Mouse (Mus musculus): Measurements from ENCODE around the gene Gm26897. TPM values are rescaled to one million over a fixed set of nuclear protein-coding genes. Genes with fewer than 3 reads are reported as not detected.

The Gm26897 gene
- polyA plus RNA-seq, 1 experiment = not detected

DNA sequence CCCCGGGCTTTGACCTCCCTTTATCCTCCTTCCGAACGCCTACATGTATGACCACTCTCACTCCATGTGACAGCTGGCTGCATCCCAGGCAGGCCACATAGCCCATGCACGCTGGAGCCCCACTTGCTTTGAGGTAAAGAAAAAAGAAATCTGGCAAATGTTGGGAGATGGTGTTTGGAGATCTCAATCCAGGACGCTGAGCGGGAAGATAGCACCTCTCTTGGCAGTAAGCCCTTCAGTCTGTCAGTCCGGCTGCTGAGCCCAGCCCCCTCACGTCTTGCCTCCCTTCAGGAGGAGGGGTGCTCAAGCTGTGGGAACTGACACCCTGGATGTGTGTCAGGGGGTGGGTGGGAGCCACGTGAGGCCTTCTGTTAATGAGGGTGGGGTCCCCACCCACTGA lies 13.0 kb upstream of the Gm26897 start:
- Histone ChIP-seq H3K36me3 (replicated peaks; ENCODE audit: low read length) (no peaks in the 10 kb centered on the region), H3K27me3 (replicated peaks) (peaks cover 43% of the 10 kb centered on the region), H3K9me3 (no peaks in the 10 kb centered on the region), H3K4me1 (no peaks in the 10 kb centered on the region), H3K4me3 (replicated peaks) (no peak overlapping the region)
- TF ChIP-seq GATA1 (IDR thresholded peaks at IDR 0.05; ENCODE audit: borderline replicate concordance, low read length) (no peak), FLI1 (IDR thresholded peaks at IDR 0.05; ENCODE audit: low read length) (no peak)

DNA sequence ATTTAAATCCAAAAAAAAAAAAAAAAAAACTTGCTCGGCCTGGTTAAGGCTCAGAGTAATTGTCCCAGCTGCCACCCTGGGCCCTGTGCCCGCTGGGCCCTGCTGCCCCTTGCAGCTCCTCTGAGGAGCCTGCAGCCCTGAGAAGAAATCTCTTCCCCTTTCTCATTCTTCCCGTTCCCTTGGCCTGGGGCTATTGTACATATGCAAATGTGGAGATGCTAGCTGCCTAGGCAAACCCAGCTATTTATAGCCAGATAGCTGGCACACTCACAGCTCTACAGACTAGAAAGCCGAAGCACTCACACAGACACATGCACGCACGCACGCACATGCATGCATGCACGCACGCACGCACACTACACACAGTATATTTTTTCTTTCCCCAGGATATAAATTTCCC lies 9.0 kb upstream of the Gm26897 start:
- Histone ChIP-seq H3K4me3 (replicated peaks) (no peak overlapping the region), H3K27me3 (replicated peaks) (peaks cover 30% of the 10 kb centered on the region), H3K36me3 (replicated peaks; ENCODE audit: low read length) (no peaks in the 10 kb centered on the region), H3K4me1 (no peaks in the 10 kb centered on the region), H3K9me3 (peaks cover 10% of the 10 kb centered on the region)
- TF ChIP-seq GATA1 (IDR thresholded peaks at IDR 0.05; ENCODE audit: borderline replicate concordance, low read length) (no peak), FLI1 (IDR thresholded peaks at IDR 0.05; ENCODE audit: low read length) (no peak)

DNA sequence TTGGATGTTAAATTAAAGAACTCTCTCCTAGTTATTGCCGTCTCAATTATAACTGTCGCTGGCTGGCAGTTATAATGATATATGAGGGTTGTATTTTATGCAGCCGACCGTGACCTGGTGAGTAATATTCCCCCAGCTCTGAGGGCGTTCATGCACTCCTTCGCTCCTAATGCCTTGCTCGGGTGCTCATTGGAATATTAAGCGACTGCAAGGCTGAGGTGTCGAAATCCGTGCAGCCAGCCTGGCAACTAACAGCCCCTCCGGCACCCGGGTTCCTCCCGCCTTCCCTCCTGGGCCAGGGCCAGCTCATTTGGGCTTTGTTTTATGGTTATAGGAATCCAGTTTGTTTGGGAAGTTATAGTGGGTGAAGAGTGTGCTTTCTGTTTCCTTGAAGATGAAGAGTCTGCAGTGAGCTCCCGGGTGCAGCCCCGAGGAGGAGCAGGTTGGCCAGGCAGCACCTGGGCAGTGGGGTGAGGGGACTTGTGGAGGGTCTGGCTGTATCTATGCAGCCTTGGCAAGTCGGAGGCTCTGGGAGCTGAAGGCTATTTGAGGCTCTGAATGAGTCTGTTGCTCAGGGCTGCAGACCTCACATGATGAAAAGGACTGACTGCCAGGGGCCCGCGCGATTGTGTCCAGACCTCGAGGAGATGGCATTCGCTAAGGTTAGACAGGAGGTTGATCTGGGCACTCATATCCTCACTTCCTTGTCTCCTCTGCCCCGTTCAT lies 8.4 kb upstream of the Gm26897 start:
- Histone ChIP-seq H3K36me3 (replicated peaks; ENCODE audit: low read length) (no peaks in the 10 kb centered on the region), H3K9me3 (peaks cover 13% of the 10 kb centered on the region), H3K27me3 (replicated peaks) (peaks cover 30% of the 10 kb centered on the region), H3K4me3 (replicated peaks) (no peak overlapping the region), H3K4me1 (no peaks in the 10 kb centered on the region)
- TF ChIP-seq GATA1 (IDR thresholded peaks at IDR 0.05; ENCODE audit: borderline replicate concordance, low read length) (no peak), FLI1 (IDR thresholded peaks at IDR 0.05; ENCODE audit: low read length) (no peak)

DNA sequence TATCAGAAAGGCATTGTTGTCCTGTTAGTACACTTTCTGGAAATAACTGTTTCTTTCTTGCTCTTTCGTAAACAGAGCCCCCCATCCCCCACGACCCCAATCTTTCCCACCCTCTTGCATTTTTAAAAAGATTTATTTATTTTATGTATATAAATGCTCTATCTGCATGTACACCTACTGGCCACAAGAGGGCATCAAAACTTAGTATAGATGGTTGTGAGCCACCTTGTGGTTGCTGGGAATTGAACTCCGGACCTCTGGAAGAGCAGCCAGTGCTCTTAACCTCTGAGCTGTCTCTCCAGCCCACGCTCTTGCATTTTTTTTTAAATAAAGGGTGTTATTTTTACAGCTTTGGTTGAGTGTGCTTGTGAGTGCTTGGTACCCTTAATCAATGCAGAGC lies 5.3 kb upstream of the Gm26897 start:
- Histone ChIP-seq H3K4me1 (no peaks in the 10 kb centered on the region), H3K27me3 (replicated peaks) (peaks cover 23% of the 10 kb centered on the region), H3K9me3 (peaks cover 13% of the 10 kb centered on the region), H3K36me3 (replicated peaks; ENCODE audit: low read length) (no peaks in the 10 kb centered on the region), H3K4me3 (replicated peaks) (no peak overlapping the region)
- TF ChIP-seq GATA1 (IDR thresholded peaks at IDR 0.05; ENCODE audit: borderline replicate concordance, low read length) (no peak), FLI1 (IDR thresholded peaks at IDR 0.05; ENCODE audit: low read length) (no peak)

DNA sequence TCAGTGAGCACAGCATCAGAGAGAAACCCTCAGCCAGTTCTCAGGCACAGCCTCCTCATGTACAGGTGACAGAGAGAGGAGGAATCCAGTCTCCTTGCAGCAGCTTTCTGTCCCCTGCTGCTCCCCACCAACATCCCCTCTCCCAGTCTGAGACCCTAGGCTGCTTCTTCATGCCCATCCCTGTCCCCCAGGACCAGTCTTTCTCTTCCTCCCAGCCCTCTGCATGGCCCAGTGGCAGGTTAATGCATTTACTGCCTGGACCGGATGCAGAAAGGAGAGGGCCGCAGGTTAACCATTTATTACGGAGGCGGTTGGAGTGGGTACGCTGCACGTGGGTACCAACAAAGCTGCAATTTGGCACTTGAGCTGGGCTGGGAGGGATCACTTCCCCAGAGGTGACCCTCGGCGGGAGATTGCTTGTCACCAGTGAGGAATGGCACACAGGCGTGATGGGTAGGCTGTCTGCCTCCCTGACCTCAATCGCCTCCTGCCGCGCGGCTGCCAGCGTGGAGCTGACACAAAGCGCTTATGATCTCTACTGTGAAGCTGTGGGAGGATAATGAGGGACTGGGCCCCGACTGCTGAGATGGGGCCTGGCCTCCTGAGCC lies 3.1 kb upstream of the Gm26897 start:
- Histone ChIP-seq H3K27me3 (replicated peaks) (peaks cover 14% of the 10 kb centered on the region), H3K9me3 (peaks cover 13% of the 10 kb centered on the region), H3K4me1 (no peaks in the 10 kb centered on the region), H3K4me3 (replicated peaks) (no peak overlapping the region), H3K36me3 (replicated peaks; ENCODE audit: low read length) (no peaks in the 10 kb centered on the region)
- TF ChIP-seq FLI1 (IDR thresholded peaks at IDR 0.05; ENCODE audit: low read length) (no peak), GATA1 (IDR thresholded peaks at IDR 0.05; ENCODE audit: borderline replicate concordance, low read length) (no peak)

DNA sequence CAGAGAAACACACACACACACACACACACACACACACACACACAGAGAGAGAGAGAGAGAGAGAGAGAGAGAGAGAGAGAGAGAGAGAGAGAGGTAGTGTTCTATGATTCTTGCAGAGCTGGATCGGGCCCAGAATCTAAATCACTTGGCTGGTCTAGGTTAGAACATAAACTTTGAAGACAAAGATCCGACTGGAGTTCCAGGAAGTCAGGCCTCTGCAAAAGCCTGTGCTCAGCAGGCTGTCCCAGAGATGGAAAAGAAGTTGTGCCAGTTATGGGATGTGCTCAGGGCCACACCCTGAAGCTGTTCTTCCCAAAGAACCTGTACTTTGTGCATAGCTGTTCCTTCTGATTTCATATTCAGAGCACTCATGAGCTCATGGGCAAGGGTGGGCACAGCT lies 1.5 kb upstream of the Gm26897 start:
- Histone ChIP-seq H3K36me3 (replicated peaks; ENCODE audit: low read length) (no peaks in the 10 kb centered on the region), H3K4me1 (no peaks in the 10 kb centered on the region), H3K4me3 (replicated peaks) (no peak overlapping the region), H3K9me3 (peaks cover 13% of the 10 kb centered on the region), H3K27me3 (replicated peaks) (peaks cover 14% of the 10 kb centered on the region)
- TF ChIP-seq FLI1 (IDR thresholded peaks at IDR 0.05; ENCODE audit: low read length) (no peak), GATA1 (IDR thresholded peaks at IDR 0.05; ENCODE audit: borderline replicate concordance, low read length) (no peak)

DNA sequence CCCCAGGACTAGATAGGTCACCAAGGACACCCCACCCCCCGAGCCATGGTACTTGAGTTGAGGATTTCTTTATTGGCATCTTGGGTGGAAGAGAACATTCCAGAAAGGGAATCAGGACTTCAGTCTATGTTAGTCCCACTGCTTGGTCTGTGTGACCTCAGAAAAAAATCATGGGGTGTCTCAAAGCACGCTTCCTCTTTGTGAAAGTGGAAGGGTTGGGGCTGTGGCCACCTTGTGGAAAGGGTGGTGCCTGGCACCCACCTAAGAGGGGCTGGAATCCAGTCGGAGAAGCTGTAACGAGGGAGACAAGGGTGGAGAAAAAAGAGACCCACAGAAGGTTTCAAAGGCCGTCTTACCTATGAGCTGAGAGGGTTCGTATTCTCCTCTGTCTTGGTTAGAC lies 5.8 kb downstream of the Gm26897 start:
- Histone ChIP-seq H3K4me1 (no peaks in the 10 kb centered on the region), H3K4me3 (replicated peaks) (no peak overlapping the region), H3K9me3 (no peaks in the 10 kb centered on the region)

DNA sequence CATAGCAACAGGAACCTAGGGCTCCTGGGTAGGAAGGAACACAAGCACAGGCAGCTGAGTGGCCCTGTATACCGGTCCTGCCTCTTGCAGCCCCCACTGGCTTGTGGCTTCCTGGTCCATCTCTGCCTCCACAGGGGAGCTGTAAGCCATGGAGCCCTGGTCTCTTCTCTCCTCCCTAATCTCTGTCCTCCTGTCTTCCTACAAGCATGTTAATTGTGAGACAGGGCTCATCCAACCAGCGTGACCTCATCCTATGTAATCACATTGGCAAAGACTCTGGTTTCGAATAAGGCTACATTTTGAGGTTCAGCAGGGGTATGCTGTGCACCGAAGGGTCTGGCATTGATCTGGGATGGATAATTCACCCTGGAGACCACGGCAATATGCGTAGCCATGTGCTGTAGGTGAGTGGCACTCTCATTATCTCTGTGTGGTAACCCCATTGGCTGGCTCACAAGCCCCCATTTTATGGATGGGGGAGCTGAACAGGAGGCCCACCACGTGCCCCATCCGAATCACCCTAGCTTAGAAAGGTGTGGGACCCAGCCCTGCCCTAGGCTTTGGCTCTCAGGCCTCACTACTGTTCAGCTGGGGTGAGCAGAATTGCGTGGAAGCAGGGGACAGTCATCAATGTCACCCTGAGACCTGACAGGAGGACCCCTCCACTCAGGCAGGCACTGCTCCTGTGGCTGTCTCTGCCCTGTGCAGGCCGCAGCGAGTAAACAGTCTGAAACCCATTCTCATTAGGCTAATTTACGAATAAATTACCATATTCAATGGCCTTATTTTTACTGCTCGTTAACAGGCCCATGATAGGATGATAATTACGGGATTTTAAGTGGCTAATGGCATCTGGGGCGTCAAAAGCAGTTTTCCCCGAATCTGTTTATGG lies 6.9 kb downstream of the Gm26897 start:
- TF ChIP-seq FLI1 (IDR thresholded peaks at IDR 0.05; ENCODE audit: low read length) = no peak
- TF ChIP-seq GATA1 (IDR thresholded peaks at IDR 0.05; ENCODE audit: borderline replicate concordance, low read length) = no peak
- H3K9me3 ChIP-seq = no peaks in the 10 kb centered on the region
- H3K4me1 ChIP-seq = no peaks in the 10 kb centered on the region
- peaks cover 47% of the 10 kb centered on the region for H3K27me3 ChIP-seq (replicated peaks)
- no peak overlapping the region for H3K4me3 ChIP-seq (replicated peaks)
- H3K36me3 ChIP-seq (replicated peaks; ENCODE audit: low read length) = no peaks in the 10 kb centered on the region

More for the DNA sequence above, 5.8 kb downstream of the Gm26897 start:
- TF ChIP-seq FLI1 (IDR thresholded peaks at IDR 0.05; ENCODE audit: low read length) (no peak), GATA1 (IDR thresholded peaks at IDR 0.05; ENCODE audit: borderline replicate concordance, low read length) (no peak)
- no peaks in the 10 kb centered on the region for H3K36me3 ChIP-seq (replicated peaks; ENCODE audit: low read length)
- peaks cover 40% of the 10 kb centered on the region for H3K27me3 ChIP-seq (replicated peaks)

DNA sequence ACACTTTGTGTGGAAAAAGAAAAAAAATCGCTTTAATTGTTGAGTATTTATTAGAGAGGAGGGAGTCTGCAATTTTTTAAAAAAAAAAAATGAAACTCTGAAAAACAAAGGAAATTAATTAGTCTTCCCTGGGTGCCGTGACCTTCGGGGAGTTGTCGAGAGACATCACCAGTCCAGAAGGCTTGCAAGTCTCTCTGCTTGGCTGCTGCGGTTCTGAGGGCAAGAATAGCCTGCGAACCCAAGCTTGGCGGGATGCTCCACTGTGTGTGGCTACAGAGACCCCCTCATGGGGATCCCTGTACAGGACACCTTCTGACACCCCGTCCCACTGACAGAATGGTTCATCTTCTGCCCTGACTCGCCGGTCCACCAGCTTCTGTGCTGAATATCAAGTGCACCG lies 7.6 kb downstream of the Gm26897 start:
- no peak overlapping the region for H3K4me3 ChIP-seq (replicated peaks)
- H3K9me3 ChIP-seq = no peaks in the 10 kb centered on the region; the same call in 1 of the 2 replicates

More for the DNA sequence above, 7.6 kb downstream of the Gm26897 start:
- Histone ChIP-seq H3K4me1 (no peaks in the 10 kb centered on the region), H3K36me3 (replicated peaks; ENCODE audit: low read length) (no peaks in the 10 kb centered on the region), H3K27me3 (replicated peaks) (peaks cover 49% of the 10 kb centered on the region)
- no peak for TF ChIP-seq GATA1 (IDR thresholded peaks at IDR 0.05; ENCODE audit: borderline replicate concordance, low read length)
- no peak for TF ChIP-seq FLI1 (IDR thresholded peaks at IDR 0.05; ENCODE audit: low read length)
